Mouse (Mus musculus) T-helper 17 cell (primary cell): ENCODE measurements at regions not wholly inside any gene's neighbourhood (a gene's known extent, or its start where the extent isn't known, plus 50 kb on each side); places are given as distances from the start of the nearest gene placed in this dataset.

Experiments used
- in situ Hi-C, 2 experiments: fragments of 300-600 bp; cut with MboI, MseI; formaldehyde crosslinking; loops; 1 replicate in 1 of 2; 2 replicates in 1 of 2; pipeline ENCODE4 v1.15.1; 2025; ENCODE audit warnings: high pct_unique_total_duplicates in 2 of 2

DNA sequence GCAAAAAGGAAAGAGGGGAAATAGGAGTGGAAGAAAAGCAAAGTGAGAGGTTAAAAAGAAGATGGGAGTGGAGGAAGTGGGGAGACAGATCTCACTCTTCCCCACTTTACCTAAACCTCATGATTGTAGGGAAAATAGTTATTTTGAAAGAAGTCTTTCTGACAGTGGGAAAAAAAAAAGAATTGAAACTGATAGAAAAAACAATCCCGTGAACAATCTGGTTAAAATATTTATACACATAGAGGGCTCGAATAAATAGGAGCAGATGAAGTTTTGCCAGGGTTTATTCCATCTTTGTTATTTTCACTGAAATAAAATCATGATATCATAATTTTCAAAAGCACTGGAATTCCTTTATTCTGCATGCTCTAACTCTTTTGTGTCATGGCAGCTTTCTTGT, 316.9 kb upstream of the Adgrb3 start:
- in situ Hi-C loops: loop anchor here in 1 of 2 experiments (10.0 kb wide), 1 partner anchor 238 kb away; no protein-coding TSS in a partner anchor
